Mouse (Mus musculus) brain, embryonic 14.5 days (tissue): ENCODE results near the gene Chd2.

Experiments used
- CTCF ChIP-seq: fragments of 200-500 bp; IDR thresholded peaks from 2 replicates; pipeline ENCODE4 v1.5.1; 2012; ENCODE audit warnings: inconsistent platforms, mild to moderate bottlenecking, moderate library complexity, borderline replicate concordance; ENCODE audit not compliant: insufficient read depth, insufficient read length; ENCODE audit errors: extremely low read depth
- POLR2A ChIP-seq: fragments of 200-500 bp; IDR thresholded peaks from 2 replicates; pipeline ENCODE4 v1.6.1; 2012; ENCODE audit warnings: mild to moderate bottlenecking, inconsistent platforms, borderline replicate concordance; ENCODE audit not compliant: poor library complexity, insufficient read depth, insufficient read length, severe bottlenecking; ENCODE audit errors: extremely low read depth

DNA sequence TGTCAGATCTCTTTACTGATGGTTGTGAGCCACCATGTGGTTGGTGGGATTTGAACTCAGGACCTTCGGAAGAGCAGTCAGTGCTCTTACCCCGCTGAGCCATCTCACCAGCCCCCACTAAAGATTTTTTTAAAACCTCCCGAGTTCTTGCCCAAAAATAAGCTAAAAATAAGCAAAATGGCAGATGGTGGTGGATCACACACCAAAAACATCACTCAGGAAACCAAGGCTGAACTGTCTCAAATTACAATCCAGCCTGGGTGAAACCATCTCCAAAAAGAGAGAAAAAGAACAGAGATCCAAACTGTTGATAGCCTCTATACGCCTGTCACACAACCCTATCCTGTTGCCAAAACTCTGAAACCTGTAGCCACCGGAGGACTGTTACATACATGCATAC, 11.5 kb downstream of the Chd2 start:
- TF ChIP-seq CTCF: no peak
- TF ChIP-seq POLR2A: no peak
